Mouse (Mus musculus): Measurements from ENCODE around the gene Cd55b.
A peak's percentile ranks its signal among the peaks of the same experiment; 100 is the strongest.
"Not testable (repeated sequence)": the region's sequence is repeated elsewhere in the genome, so short reads cannot be mapped to it uniquely, and the experiment has no call there.

The Cd55b gene

GRCm38 (mm10) chr1:130422664-130423111 lies at the start of gene Cd55b:
Gene Cd55b (minus strand): TSS chr1:130423009.
- peak; percentile 10 for DNase-seq (ENCODE audit: low spot score)

- DNase-seq (ENCODE audit: low spot score): no peak
These were observed 47.3 kb upstream of the Cd55b start for GRCm38 (mm10) chr1:130470074-130470473.

- no peak for DNase-seq (ENCODE audit: low spot score)
These were observed 44.6 kb upstream of the Cd55b start for GRCm38 (mm10) chr1:130467453-130467852.

GRCm38 (mm10) chr1:130464173-130464572 lies 41.4 kb upstream of the Cd55b start:
- DNase-seq (ENCODE audit: low spot score): no peak

GRCm38 (mm10) chr1:130462867-130463266 lies 40.1 kb upstream of the Cd55b start:
- no peak for DNase-seq (ENCODE audit: low spot score)

GRCm38 (mm10) chr1:130462084-130462861 lies 39.5 kb upstream of the Cd55b start, which contains the start of gene Cd55:
Gene Cd55 (minus strand): TSS chr1:130462744.
- peak; percentile 89 for DNase-seq (ENCODE audit: low spot score)

GRCm38 (mm10) chr1:130455111-130455510 lies 32.3 kb upstream of the Cd55b start:
- DNase-seq (ENCODE audit: low spot score): no peak

GRCm38 (mm10) chr1:130442930-130443329 lies 20.1 kb upstream of the Cd55b start:
- DNase-seq (ENCODE audit: low spot score): not testable (repeated sequence)

- no peak for DNase-seq (ENCODE audit: low spot score)
These were observed 8.1 kb upstream of the Cd55b start for GRCm38 (mm10) chr1:130430920-130431319.

GRCm38 (mm10) chr1:130428667-130429066 lies 5.9 kb upstream of the Cd55b start:
- not testable (repeated sequence) for DNase-seq (ENCODE audit: low spot score)

GRCm38 (mm10) chr1:130427175-130427853 lies 4.5 kb upstream of the Cd55b start:
- not testable (repeated sequence) for DNase-seq (ENCODE audit: low spot score)

GRCm38 (mm10) chr1:130422033-130422432 lies 776 bp downstream of the Cd55b start:
- DNase-seq (ENCODE audit: low spot score): not testable (repeated sequence)

GRCm38 (mm10) chr1:130397109-130397508 lies 25.7 kb downstream of the Cd55b start:
- not testable (repeated sequence) for DNase-seq (ENCODE audit: low spot score)

GRCm38 (mm10) chr1:130387282-130387681 lies 35.5 kb downstream of the Cd55b start:
- DNase-seq (ENCODE audit: low spot score): not testable (repeated sequence)

GRCm38 (mm10) chr1:130377726-130378429 lies 44.9 kb downstream of the Cd55b start:
- DNase-seq (ENCODE audit: low spot score): no peak

GRCm38 (mm10) chr1:130374173-130374785 lies 48.5 kb downstream of the Cd55b start:
- no peak for DNase-seq (ENCODE audit: low spot score)

- no peak for DNase-seq (ENCODE audit: low spot score)
These were observed 49.3 kb downstream of the Cd55b start for GRCm38 (mm10) chr1:130373398-130374083.

GRCm38 (mm10) chr1:130371895-130372528 lies 50.8 kb downstream of the Cd55b start:
- peak; percentile 47 for DNase-seq (ENCODE audit: low spot score)

- DNase-seq (ENCODE audit: low spot score): no peak
These were observed 51.5 kb downstream of the Cd55b start for GRCm38 (mm10) chr1:130371291-130371690.

- no peak for DNase-seq (ENCODE audit: low spot score)
These were observed 72.7 kb downstream of the Cd55b start for GRCm38 (mm10) chr1:130350077-130350635.

- DNase-seq (ENCODE audit: low spot score): no peak
These were observed 80.4 kb downstream of the Cd55b start for GRCm38 (mm10) chr1:130342429-130342828.
